Mouse (Mus musculus): ENCODE data around the gene Gm20458.

GRCm38 (mm10) chr2:164440314-164440713 is 20.5 kb upstream of the Gm20458 start:
- TF ChIP-seq CTCF (IDR thresholded peaks at IDR 0.05; ENCODE audit: low read depth) (no peak), EP300 (IDR thresholded peaks at IDR 0.05; ENCODE audit: low read depth) (no peak)

Data from liver, postnatal 0 days (tissue).